In the genomic region with DNA sequence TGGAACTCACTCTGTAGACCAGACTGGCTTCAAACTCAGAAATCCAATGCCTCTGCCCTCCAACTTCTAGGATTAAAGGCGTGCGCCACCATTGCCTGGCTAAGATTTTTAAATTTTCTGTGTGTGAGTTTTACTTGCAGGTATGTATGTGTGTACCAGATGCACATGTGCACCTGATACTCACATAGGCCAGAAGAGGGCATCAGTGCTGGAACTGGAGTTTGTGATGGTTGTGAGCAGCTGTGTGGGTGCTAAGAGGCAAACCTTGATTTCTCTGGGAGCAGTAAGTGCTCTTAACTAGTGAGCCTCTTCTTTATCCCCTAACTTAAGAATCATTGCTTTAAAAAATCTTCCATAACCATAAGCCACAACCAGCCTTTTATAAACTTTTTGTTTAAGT, we compare ENCODE assay signal across 10 mouse cellular contexts. TPM values are rescaled to one million over a fixed set of nuclear protein-coding genes. Genes with fewer than 3 reads are reported as not detected.
DNase-seq lines count a peak whose midpoint lies in the region; ATAC-seq and TF ChIP-seq lines count a peak whose summit lies in the region.
"Had no signal": no experiment of that assay in that cellular context is flagged by ENCODE, and none has a peak within 500 bp of the region (broad histone marks: within the 10 kb centered on the region; RNA-seq: fewer than 3 reads in every experiment).

No protein-coding gene starts in this region.

- POLR2A ChIA-PET in Patski (lab: Charles Lee): no interaction called here

- DNase-seq in left cerebral cortex, adult 2 months (ENCODE audit: extremely low spot score in 1 of 2, low spot score in 2 of 2): no peak
- DNase-seq in left cerebral cortex, postnatal 4 days: no peak
- peak; percentile 21 to 36 for DNase-seq in B cell, adult 2 months
- DNase-seq in Patski (ENCODE audit: low read depth, low spot score): no peak
- DNase-seq in naive thymus-derived CD4-positive, alpha-beta T cell, adult 2 months (ENCODE audit: low read depth): peak; percentile 44
- no peak for DNase-seq in frontal cortex, postnatal 25 days (ENCODE audit: low spot score in 2 of 2)
- DNase-seq in embryo, embryonic 11 days: no peak
- DNase-seq: right cerebral cortex, adult 18-20 months had no signal

- H3K4me3 ChIP-seq in left cerebral cortex, adult 2 months: no peak overlapping the region
- H3K4me3 ChIP-seq: intestine, embryonic 15.5 days; liver, embryonic 15.5 days had no signal

- peak; percentile 24 for TF ChIP-seq CTCF in left cerebral cortex, adult 2 months (IDR thresholded peaks at IDR 0.05)
- peak; percentile 54 for TF ChIP-seq CTCF in Patski (IDR thresholded peaks at IDR 0.05)

- H3K27ac ChIP-seq in left cerebral cortex, adult 2 months: no peak overlapping the region
- H3K27ac ChIP-seq: intestine, embryonic 15.5 days; liver, embryonic 15.5 days had no signal

- CTCF ChIA-PET in Patski (lab: Charles Lee): no interaction called here

- in situ Hi-C loops in Patski (cut with MboI; ENCODE audit: low pct_unique_long_range_greater_than_20kb): loop anchor here (25.0 kb wide), 1 partner anchor 508 kb away; no protein-coding TSS in a partner anchor

- H3K27me3 ChIP-seq in Patski: no peaks in the 10 kb centered on the region
- H3K27me3 ChIP-seq: intestine, embryonic 15.5 days; liver, embryonic 15.5 days had no signal

- intact Hi-C loops in left cerebral cortex, adult 2 months (cut with DNase I): no loop called here
- intact Hi-C loops in left cerebral cortex, postnatal 4 days (cut with DNase I): no loop called here

- ATAC-seq in Patski: no peak
- ATAC-seq: intestine, embryonic 15.5 days had no signal

RNA-seq across cellular contexts. Expression of a gene that starts 17.0 kb away (rescaled TPM):
- 100 to 1,000 TPM; 133 to 134 TPM for total RNA-seq in left cerebral cortex, adult 2 months (2021)
- 100 to 1,000 TPM; 132 to 140 TPM for total RNA-seq in left cerebral cortex, postnatal 4 days (2021)
- 37.9 TPM for polyA plus RNA-seq in Patski (2021)

Comparison
In these comparisons a context has a peak if more than half of its experiments do, and no peak if none do; other contexts are left out.
1. DNase-seq: peak in B cell, adult 2 months (2 of 2) and naive thymus-derived CD4-positive, alpha-beta T cell, adult 2 months (single experiment); none in left cerebral cortex, adult 2 months (0 of 2), left cerebral cortex, postnatal 4 days (single experiment), Patski (single experiment), frontal cortex, postnatal 25 days (0 of 2) and embryo, embryonic 11 days (single experiment).